Mouse (Mus musculus) CH12.LX (cell line): ENCODE results near the gene Slc16a13.

Source experiments
- BHLHE40 ChIP-seq: IDR thresholded peaks from 2 replicates; pipeline ENCODE4 v1.6.1; 2011; ENCODE audit warnings: mild to moderate bottlenecking, low read depth, low read length, improper control_type of control experiment
- CHD1 ChIP-seq: IDR thresholded peaks from 2 replicates; pipeline ENCODE4 v1.6.1; 2012; ENCODE audit warnings: low read depth, low read length, improper control_type of control experiment, inconsistent platforms
- CHD2 ChIP-seq: IDR thresholded peaks from 2 replicates; pipeline ENCODE4 v1.6.1; 2011; ENCODE audit warnings: low read length, improper control_type of control experiment
- CTCF ChIP-seq, 2 experiments: IDR thresholded peaks in 1 of 2; conservative IDR thresholded peaks in 1 of 2; 2 replicates each; pipeline ENCODE4 v1.5.1; 2011 to 2012; ENCODE audit warnings: low read depth in 2 of 2, low read length in 2 of 2, improper control_type of control experiment in 1 of 2, inconsistent platforms in 1 of 2, mild to moderate bottlenecking in 1 of 2, moderate library complexity in 1 of 2
- EP300 ChIP-seq: IDR thresholded peaks from 2 replicates; pipeline ENCODE4 v1.6.1; 2011; ENCODE audit warnings: low read length, improper control_type of control experiment
- MAFK ChIP-seq: IDR thresholded peaks from 2 replicates; pipeline ENCODE4 v1.6.1; 2011; ENCODE audit warnings: low read length, improper control_type of control experiment; ENCODE audit not compliant: insufficient replicate concordance
- MXI1 ChIP-seq: IDR thresholded peaks from 2 replicates; pipeline ENCODE4 v1.6.1; 2011; ENCODE audit warnings: mild to moderate bottlenecking, low read depth, low read length, improper control_type of control experiment
- POLR2A ChIP-seq: IDR thresholded peaks from 2 replicates; pipeline ENCODE4 v1.6.1; 2011; ENCODE audit warnings: low read depth, mild to moderate bottlenecking, improper control_type of control experiment, low read length
- SIN3A ChIP-seq: IDR thresholded peaks from 2 replicates; pipeline ENCODE4 v1.6.1; 2012; ENCODE audit warnings: low read length, improper control_type of control experiment, inconsistent platforms
- TBP ChIP-seq: conservative IDR thresholded peaks from 2 replicates; pipeline ENCODE4 v1.6.1; 2011; ENCODE audit warnings: low read depth, low read length, improper control_type of control experiment
- USF2 ChIP-seq: conservative IDR thresholded peaks from 2 replicates; pipeline ENCODE4 v1.6.1; 2011; ENCODE audit warnings: low read depth, low read length, improper control_type of control experiment
- ZKSCAN1 ChIP-seq: IDR thresholded peaks from 2 replicates; pipeline ENCODE4 v1.6.1; 2012; ENCODE audit warnings: low read depth, inconsistent platforms, low read length, improper control_type of control experiment, borderline replicate concordance

- TF ChIP-seq CTCF (conservative IDR thresholded peaks at IDR 0.05 in 1 of 2, IDR thresholded peaks at IDR 0.05 in 1 of 2; ENCODE audit: low read depth in 2 of 2, low read length in 2 of 2), result no peak
- peak; percentile 63 for TF ChIP-seq MXI1
- TF ChIP-seq POLR2A, result peak; percentile 49
- 0 out of 2 replicates have a peak, but pooled peaks have one; percentile 2 for TF ChIP-seq MAFK
- no peak for TF ChIP-seq CHD2
- TF ChIP-seq SIN3A, result peak; percentile 100
- peak; percentile 69; the same call in 1 of the 2 replicates for TF ChIP-seq TBP
- peak; percentile 99 for TF ChIP-seq USF2
- peak; percentile 95 for TF ChIP-seq BHLHE40
- peak; percentile 100 for TF ChIP-seq CHD1
- no peak for TF ChIP-seq EP300
- no peak for TF ChIP-seq ZKSCAN1
Observed at GRCm38 (mm10) chr11:70239541-70240279, 18.8 kb upstream of the Slc16a13 start, which contains the start of the genes Gm21988 and Rnasek.
